Mouse (Mus musculus) midbrain, postnatal 0 days (tissue): ENCODE results near the gene Zmiz1. TPM values are rescaled to one million over a fixed set of nuclear protein-coding genes. Genes with fewer than 3 reads are reported as not detected.

Experiments used
- ATAC-seq: fragments of 200-750 bp; cut with Nextera tagmentation; 2 replicates; pipeline ENCODE4 v1.8.0; 2017; ENCODE audit warnings: moderate number of reproducible peaks, mild to moderate bottlenecking, moderate TSS enrichment, moderate library complexity; ENCODE audit not compliant: low FRiP score
- DNase-seq: peaks from one replicate; pipeline ENCODE4 v3.0.0-alpha.2; 2015; ENCODE audit warnings: low spot score
- H3K27ac ChIP-seq: fragments of 300-500 bp; sonication (generic); 2 replicates; pipeline ENCODE4 v1.5.1; 2014; ENCODE audit warnings: low read depth, mild to moderate bottlenecking, low read length, mixed read lengths
- H3K27me3 ChIP-seq: fragments of 300-500 bp; sonication (generic); 2 replicates; pipeline ENCODE4 v1.6.1; 2014; ENCODE audit warnings: low read length, control low read depth, mixed read lengths; ENCODE audit not compliant: insufficient read depth
- H3K36me3 ChIP-seq: fragments of 300-500 bp; sonication (generic); 2 replicates; pipeline ENCODE4 v1.6.1; 2014; ENCODE audit warnings: low read length, control low read depth, mixed read lengths; ENCODE audit not compliant: insufficient read depth
- H3K4me1 ChIP-seq: fragments of 300-500 bp; sonication (generic); 2 replicates; pipeline ENCODE4 v1.6.1; 2014; ENCODE audit warnings: mild to moderate bottlenecking, control low read depth, antibody characterized with exemption, low read length, mixed read lengths; ENCODE audit not compliant: insufficient read depth
- H3K4me2 ChIP-seq: fragments of 300-500 bp; sonication (generic); 2 replicates; pipeline ENCODE4 v1.6.1; 2014; ENCODE audit warnings: low read depth, mild to moderate bottlenecking, low read length, mixed read lengths; ENCODE audit not compliant: poor library complexity, severe bottlenecking
- H3K4me3 ChIP-seq: fragments of 300-500 bp; sonication (generic); 2 replicates; pipeline ENCODE4 v1.5.1; 2014; ENCODE audit warnings: low read depth, mild to moderate bottlenecking, low read length, moderate library complexity
- H3K9ac ChIP-seq: fragments of 300-500 bp; sonication (generic); replicated peaks from 2 replicates; pipeline ENCODE4 v1.6.1; 2014; ENCODE audit warnings: mild to moderate bottlenecking, low read length, moderate library complexity, mixed read lengths; ENCODE audit not compliant: poor library complexity, severe bottlenecking
- H3K9me3 ChIP-seq: fragments of 300-500 bp; sonication (generic); 2 replicates; pipeline ENCODE4 v1.6.1; 2016; ENCODE audit warnings: low read length, control low read depth
- CTCF ChIP-seq: IDR thresholded peaks from 2 replicates; pipeline ENCODE4 v1.5.1; 2016; ENCODE audit warnings: antibody characterized with exemption, mild to moderate bottlenecking
- WGBS: fragments of 180-500 bp; shearing (Covaris S2); extraction: QIAGEN DNeasy Blood & Tissue Kit; methylation state at CpG from one replicate; pipeline ENCODE4 v1.1.7; 2014; 5-methylcytosine and 5-hydroxymethylcytosine counted together
- polyA plus RNA-seq: library from polyadenylated mRNA; unstranded; fragments of >200 nt; fragmentation: Nextera tagmentation; extraction: Ambion mirVana; gene quantifications from 2 replicates; pipeline ENCODE4 v1.2.1, GENCODE M21; 2015
- total RNA-seq: library from RNA; depleted of rRNA; stranded (reverse); fragments of >200 nt; gene quantifications from 2 replicates; pipeline ENCODE4 v1.2.3, GENCODE M21; 2014

The Zmiz1 gene
- total and polyA plus RNA-seq, 2 experiments from 2014 or later = 51.7 to 130 TPM

DNA sequence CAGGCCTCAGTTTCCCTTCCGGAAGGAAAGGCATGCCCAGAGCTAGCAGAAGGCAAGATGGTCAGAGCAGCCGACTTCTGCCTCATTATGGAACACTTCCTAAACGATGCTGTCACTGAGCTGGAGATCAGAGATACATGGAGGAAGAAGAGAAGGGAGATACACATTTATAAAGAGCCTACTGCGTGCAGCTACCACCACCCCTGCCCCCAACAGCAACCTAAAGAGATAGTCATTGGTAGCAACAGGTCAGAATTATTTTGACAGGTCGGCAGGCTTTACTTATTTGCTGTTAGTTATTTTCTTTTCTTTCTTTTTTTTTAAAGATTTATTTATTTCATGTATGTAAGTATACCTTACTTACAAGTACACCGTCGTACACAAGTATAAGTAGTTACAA lies 90.1 kb downstream of the Zmiz1 start:
- no peaks in the 10 kb centered on the region for H3K9me3 ChIP-seq
- H3K36me3 ChIP-seq = no peaks in the 10 kb centered on the region
- peaks cover 33% of the 10 kb centered on the region for H3K4me1 ChIP-seq
- H3K4me3 ChIP-seq = no peak overlapping the region
- no peak overlapping the region for H3K9ac ChIP-seq
- no peaks in the 10 kb centered on the region for H3K27me3 ChIP-seq
- no peak overlapping the region for H3K4me2 ChIP-seq
- ATAC-seq (no peak), DNase-seq (no peak)
- 88% methylated on average over 7 of the region's 7 CpGs for WGBS
- TF ChIP-seq CTCF = no peak
- peak overlapping the region; percentile 38; the same call in 1 of the 2 replicates for H3K27ac ChIP-seq

DNA sequence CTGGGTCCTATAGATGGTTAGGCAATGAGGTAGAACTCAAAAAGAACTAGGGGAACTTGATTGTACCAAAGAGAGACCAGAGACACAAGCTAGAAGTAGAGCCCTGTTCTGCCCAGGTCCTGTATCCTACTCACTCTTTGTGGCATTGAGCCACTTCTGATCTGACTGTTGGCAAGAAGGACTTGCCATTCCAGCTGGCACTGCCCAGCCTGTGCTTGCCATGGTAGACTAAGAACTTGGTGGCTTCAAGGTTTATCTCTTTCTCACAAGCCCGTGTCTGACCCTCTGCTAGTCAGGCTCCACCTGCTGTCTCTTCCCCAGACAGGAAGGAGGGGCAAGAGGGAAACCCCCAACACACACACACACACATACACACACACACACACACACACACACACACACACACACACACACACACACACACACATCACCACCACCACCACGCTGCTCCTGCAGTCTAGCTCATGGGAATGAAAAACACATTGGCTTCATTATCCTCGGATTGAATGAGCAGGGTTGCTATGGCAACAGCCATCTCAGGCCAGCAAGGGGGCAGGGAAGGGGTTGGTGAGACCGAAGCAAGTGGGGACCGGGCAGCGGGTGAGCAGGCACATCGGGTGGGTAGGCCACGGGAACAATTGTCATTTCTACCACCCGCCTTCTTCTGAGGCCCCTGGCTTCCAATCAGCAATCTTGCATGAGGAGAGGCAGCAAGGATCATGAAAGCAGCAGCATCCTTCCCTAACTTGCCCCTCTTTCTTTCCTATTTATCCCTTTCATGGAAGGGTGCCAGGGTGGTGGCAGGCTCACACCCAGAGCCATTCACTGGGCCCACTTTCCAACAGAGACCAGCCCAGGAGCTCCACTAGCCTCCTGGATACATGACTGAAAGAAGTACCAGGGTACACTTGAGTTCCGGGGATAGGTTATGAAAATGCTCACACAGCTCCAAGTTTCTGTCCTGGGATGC lies 91.2 kb downstream of the Zmiz1 start:
- no peak overlapping the region for H3K9ac ChIP-seq
- peak overlapping the region; percentile 58 for H3K27ac ChIP-seq
- H3K4me1 ChIP-seq = peaks cover 39% of the 10 kb centered on the region
- H3K9me3 ChIP-seq = no peaks in the 10 kb centered on the region
- no peaks in the 10 kb centered on the region for H3K27me3 ChIP-seq
- ATAC-seq (peak; percentile 84), DNase-seq (peak; percentile 95)
- TF ChIP-seq CTCF = peak; percentile 26; the same call in 1 of the 2 replicates
- 15% methylated on average over 10 of the region's 10 CpGs for WGBS
- no peaks in the 10 kb centered on the region for H3K36me3 ChIP-seq
- no peak overlapping the region for H3K4me2 ChIP-seq
- H3K4me3 ChIP-seq = no peak overlapping the region

DNA sequence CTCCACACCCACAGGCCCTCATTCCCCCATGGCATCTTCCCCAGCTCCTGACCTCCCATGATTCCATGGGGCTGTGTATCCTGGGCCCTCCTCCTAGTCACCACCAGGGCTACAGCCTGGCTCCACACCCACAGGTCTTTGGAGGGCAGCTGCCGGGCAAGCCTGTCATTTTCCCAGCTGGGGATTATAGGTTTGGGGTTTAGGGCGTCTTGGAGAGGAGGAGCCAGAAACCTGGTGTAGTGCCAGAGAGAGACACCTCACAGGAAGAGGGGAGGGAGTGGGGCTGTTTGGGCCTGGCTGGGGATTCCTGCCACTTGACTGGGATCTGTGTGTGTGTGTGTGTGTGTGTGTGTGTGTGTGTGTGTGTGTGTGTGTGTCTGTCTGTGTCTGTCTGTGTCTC lies 92.7 kb downstream of the Zmiz1 start:
- H3K27me3 ChIP-seq = no peaks in the 10 kb centered on the region
- H3K9ac ChIP-seq = no peak overlapping the region
- 0 out of 2 replicates have a peak, but pooled peaks have one; percentile 1 for TF ChIP-seq CTCF
- 35% methylated on average over 2 of the region's 2 CpGs for WGBS
- H3K27ac ChIP-seq = no peak overlapping the region
- H3K36me3 ChIP-seq = no peaks in the 10 kb centered on the region
- H3K4me1 ChIP-seq = peaks cover 49% of the 10 kb centered on the region
- H3K4me3 ChIP-seq = no peak overlapping the region
- no peak overlapping the region for H3K4me2 ChIP-seq
- ATAC-seq (no peak), DNase-seq (no peak)
- no peaks in the 10 kb centered on the region for H3K9me3 ChIP-seq

DNA sequence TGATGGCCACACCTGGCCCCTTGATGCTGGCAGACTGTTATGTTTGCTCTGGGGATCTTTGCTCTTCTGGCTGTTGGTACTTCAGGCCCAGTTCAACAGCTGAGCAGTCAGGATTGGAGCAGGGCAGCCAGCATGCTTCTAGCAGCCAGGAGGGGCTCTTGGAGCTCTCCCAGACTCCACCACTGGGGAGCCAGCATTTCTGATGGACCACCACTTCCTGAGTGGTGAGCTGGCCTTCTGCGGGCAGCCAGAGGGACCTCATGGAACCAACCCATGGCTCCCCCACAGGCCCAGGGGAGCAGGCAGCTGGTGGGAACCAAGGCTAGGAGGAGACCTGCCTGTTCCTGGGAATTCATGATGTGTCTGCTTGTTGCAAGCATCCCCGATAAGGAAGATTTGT lies 94.4 kb downstream of the Zmiz1 start:
- ATAC-seq (no peak), DNase-seq (no peak)
- Histone ChIP-seq H3K27me3 (no peaks in the 10 kb centered on the region), H3K4me1 (peaks cover 45% of the 10 kb centered on the region), H3K4me3 (no peak overlapping the region), H3K9ac (no peak overlapping the region), H3K9me3 (no peaks in the 10 kb centered on the region), H3K4me2 (no peak overlapping the region), H3K27ac (peak overlapping the region; percentile 68; the same call in 1 of the 2 replicates), H3K36me3 (no peaks in the 10 kb centered on the region)
- 51% methylated on average over 2 of the region's 2 CpGs for WGBS
- TF ChIP-seq CTCF = no peak

DNA sequence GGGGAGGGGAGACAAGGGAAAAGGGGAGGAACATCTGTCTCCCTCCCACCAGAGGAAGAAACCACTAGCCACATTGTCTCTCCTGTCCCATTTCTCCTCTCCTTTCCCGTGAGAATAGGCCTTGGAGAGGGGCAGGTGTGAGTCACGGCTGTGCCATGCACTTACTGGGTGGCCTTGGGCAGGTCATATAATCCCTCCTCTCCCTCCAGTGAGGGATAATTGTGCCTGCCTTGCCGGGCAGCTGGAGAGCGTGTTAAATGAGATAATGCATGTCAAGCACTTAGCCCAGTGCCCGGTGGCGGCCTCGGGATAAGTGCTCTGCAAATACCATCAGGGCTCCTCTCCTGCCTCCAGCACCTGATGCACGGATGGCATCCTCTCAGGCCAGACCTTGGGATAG lies 95.8 kb downstream of the Zmiz1 start:
- H3K9me3 ChIP-seq = no peaks in the 10 kb centered on the region
- H3K4me1 ChIP-seq = peaks cover 39% of the 10 kb centered on the region
- WGBS = 19% methylated on average over 8 of the region's 8 CpGs
- H3K4me3 ChIP-seq = no peak overlapping the region
- H3K27me3 ChIP-seq = no peaks in the 10 kb centered on the region
- TF ChIP-seq CTCF = no peak
- no peaks in the 10 kb centered on the region for H3K36me3 ChIP-seq
- 0 out of 2 replicates have a peak overlapping the region, but pooled peaks have one; percentile 20 for H3K4me2 ChIP-seq
- no peak for ATAC-seq
- H3K27ac ChIP-seq = peak overlapping the region; percentile 63
- no peak for DNase-seq
- H3K9ac ChIP-seq = peak overlapping the region; percentile 9; the same call in 1 of the 2 replicates

DNA sequence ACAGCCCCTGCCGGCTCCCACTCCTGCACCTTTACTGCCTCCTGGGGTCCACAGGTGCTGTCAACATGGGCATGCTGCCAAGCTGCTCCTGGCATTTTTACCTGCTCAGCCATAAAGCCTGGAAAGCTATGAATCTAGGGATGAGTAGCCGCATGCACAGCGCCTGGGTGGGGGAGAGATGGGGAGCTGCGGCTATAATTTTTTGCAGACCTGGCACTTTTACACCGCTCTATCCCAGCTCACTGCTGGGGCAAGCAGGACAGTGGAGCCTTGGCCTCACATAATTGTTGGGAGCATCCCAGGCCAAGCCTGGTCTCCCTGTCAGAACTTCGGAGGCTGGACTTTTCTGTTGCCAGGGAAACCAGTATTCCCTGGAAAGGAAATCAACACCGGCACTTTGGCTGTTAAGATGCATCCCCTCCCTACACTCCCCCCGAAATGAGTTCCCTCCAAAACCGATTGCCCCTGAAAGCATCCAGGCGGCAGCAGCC lies 96.4 kb downstream of the Zmiz1 start:
- Histone ChIP-seq H3K4me2 (peak overlapping the region; percentile 20), H3K27ac (peak overlapping the region; percentile 63), H3K4me3 (no peak overlapping the region), H3K27me3 (no peaks in the 10 kb centered on the region), H3K36me3 (no peaks in the 10 kb centered on the region), H3K4me1 (peaks cover 35% of the 10 kb centered on the region), H3K9me3 (no peaks in the 10 kb centered on the region), H3K9ac (peak overlapping the region; percentile 9)
- WGBS = 9% methylated on average over 10 of the region's 10 CpGs
- DNase-seq (peak; percentile 65), ATAC-seq (no peak)
- peak; percentile 20; the same call in 1 of the 2 replicates for TF ChIP-seq CTCF
